ENCODE assay signal across 31 mouse cellular contexts in the genomic region with DNA sequence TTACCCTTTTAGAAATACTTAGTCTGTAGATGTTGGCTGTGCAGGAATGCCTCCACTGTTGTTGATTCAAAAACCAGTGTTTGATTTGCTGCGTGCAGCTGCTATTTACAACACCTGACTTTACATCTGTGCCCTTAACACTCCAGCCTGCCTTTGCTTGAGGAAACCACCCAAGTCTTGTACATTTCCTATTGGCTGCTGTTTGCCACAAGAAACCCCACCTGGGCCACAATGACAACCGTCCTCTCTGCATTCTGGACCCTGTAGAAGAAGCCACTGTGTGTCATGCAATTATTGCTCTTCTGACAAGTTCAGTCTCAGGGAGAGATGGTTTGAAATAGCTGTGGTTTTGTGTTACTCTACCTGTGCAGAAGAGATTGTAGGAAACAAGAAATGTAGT.
DNase-seq lines count a peak whose midpoint lies in the region; ATAC-seq lines count a peak whose summit lies in the region.
"Had no signal": no experiment of that assay in that cellular context is flagged by ENCODE, and none has a peak within 500 bp of the region (broad histone marks: within the 10 kb centered on the region; RNA-seq: fewer than 3 reads in every experiment).

No protein-coding gene starts in this region.

- H3K27me3 ChIP-seq in midbrain, embryonic 11.5 days (ENCODE audit: control insufficient read depth, insufficient read depth, low read length): no peaks in the 10 kb centered on the region
- H3K27me3 ChIP-seq in midbrain, embryonic 14.5 days (ENCODE audit: control insufficient read depth, insufficient read depth, low read length): no peaks in the 10 kb centered on the region
- H3K27me3 ChIP-seq: CH12.LX; embryonic facial prominence, embryonic 15.5 days; forebrain, embryonic 12.5 days; heart, embryonic 15.5 days; hindbrain, embryonic 15.5 days; kidney, embryonic 15.5 days; megakaryocyte, embryonic 14.5 days; midbrain, embryonic 13.5 days; neural tube, embryonic 15.5 days had no signal

- no peaks in the 10 kb centered on the region for H3K36me3 ChIP-seq in midbrain, embryonic 11.5 days (ENCODE audit: control insufficient read depth, insufficient read depth, low read length)
- no peaks in the 10 kb centered on the region for H3K36me3 ChIP-seq in midbrain, embryonic 14.5 days (ENCODE audit: control insufficient read depth, insufficient read depth, low read length)
- H3K36me3 ChIP-seq: embryonic facial prominence, embryonic 10.5 days; embryonic facial prominence, embryonic 15.5 days; forebrain, embryonic 12.5 days; heart, embryonic 10.5 days; heart, embryonic 15.5 days; hindbrain, embryonic 10.5 days; hindbrain, embryonic 15.5 days; kidney, embryonic 15.5 days; midbrain, embryonic 13.5 days; neural tube, embryonic 15.5 days had no signal

- DNase-seq in midbrain, embryonic 11.5 days (ENCODE audit: low spot score, missing footprints): peak; percentile 57
- no peak for DNase-seq in midbrain, embryonic 14.5 days
- peak; percentile 71 to 88 for DNase-seq in thymus, adult 18-20 months
- peak; percentile 80 for DNase-seq in thymus, postnatal 25 days
- no peak for DNase-seq in spleen, adult 18-20 months
- no peak for DNase-seq in left cerebral cortex, postnatal 4 days
- DNase-seq: adrenal gland, adult 8-10 months; B cell, adult 2 months; cerebellum, adult 8-10 months; cerebellum, postnatal 25 days; gastrocnemius, postnatal 10 days; kidney, adult 18-20 months; kidney, postnatal 36 days; layer of hippocampus, postnatal 36 days; liver; lung, adult 2 months; lung, postnatal 4 days; right cerebral cortex, postnatal 25 days had no signal

- H3K9ac ChIP-seq in midbrain, embryonic 11.5 days (ENCODE audit: low read length): no peak overlapping the region
- no peak overlapping the region for H3K9ac ChIP-seq in midbrain, embryonic 14.5 days (replicated peaks; ENCODE audit: low read length)
- H3K9ac ChIP-seq: embryonic facial prominence, embryonic 15.5 days; forebrain, embryonic 12.5 days; heart, embryonic 15.5 days; hindbrain, embryonic 15.5 days; kidney, embryonic 15.5 days; liver, embryonic 14.5 days; midbrain, embryonic 13.5 days; neural tube, embryonic 15.5 days had no signal

- no peak overlapping the region for H3K27ac ChIP-seq in midbrain, embryonic 11.5 days (ENCODE audit: low read depth, low read length)
- no peak overlapping the region for H3K27ac ChIP-seq in midbrain, embryonic 14.5 days (replicated peaks; ENCODE audit: low read depth, low read length)
- H3K27ac ChIP-seq: embryonic facial prominence, embryonic 10.5 days; embryonic facial prominence, embryonic 15.5 days; forebrain, embryonic 12.5 days; heart, embryonic 10.5 days; heart, embryonic 15.5 days; hindbrain, embryonic 10.5 days; hindbrain, embryonic 15.5 days; kidney, embryonic 15.5 days; liver, embryonic 14.5 days; midbrain, embryonic 13.5 days; neural tube, embryonic 15.5 days had no signal

- no peak overlapping the region for H3K4me3 ChIP-seq in midbrain, embryonic 11.5 days (ENCODE audit: low read depth, low read length)
- H3K4me3 ChIP-seq in midbrain, embryonic 14.5 days (replicated peaks; ENCODE audit: low read depth, low read length): no peak overlapping the region
- H3K4me3 ChIP-seq: embryonic facial prominence, embryonic 10.5 days; embryonic facial prominence, embryonic 15.5 days; forebrain, embryonic 12.5 days; heart, embryonic 10.5 days; heart, embryonic 15.5 days; hindbrain, embryonic 10.5 days; hindbrain, embryonic 15.5 days; kidney, embryonic 15.5 days; megakaryocyte, embryonic 14.5 days; midbrain, embryonic 13.5 days; neural tube, embryonic 15.5 days had no signal

- no peak for ATAC-seq in midbrain, embryonic 11.5 days (ENCODE audit: low FRiP score)
- ATAC-seq in midbrain, embryonic 14.5 days (ENCODE audit: low FRiP score, low TSS enrichment): no peak
- ATAC-seq: midbrain, embryonic 13.5 days had no signal

- no peaks in the 10 kb centered on the region for H3K9me3 ChIP-seq in midbrain, embryonic 11.5 days (ENCODE audit: control insufficient read depth, low read length)
- H3K9me3 ChIP-seq in midbrain, embryonic 14.5 days (ENCODE audit: control insufficient read depth, low read length): no peaks in the 10 kb centered on the region
- H3K9me3 ChIP-seq: embryonic facial prominence, embryonic 10.5 days; embryonic facial prominence, embryonic 15.5 days; forebrain, embryonic 12.5 days; heart, embryonic 10.5 days; heart, embryonic 15.5 days; hindbrain, embryonic 10.5 days; hindbrain, embryonic 15.5 days; kidney, embryonic 15.5 days; megakaryocyte, embryonic 14.5 days; midbrain, embryonic 13.5 days; neural tube, embryonic 15.5 days had no signal

- 81% methylated on average over 2 of the region's 2 CpGs for WGBS in midbrain, embryonic 11.5 days
- WGBS in midbrain, embryonic 14.5 days: 96% methylated on average over 2 of the region's 2 CpGs

- H3K4me1 ChIP-seq in midbrain, embryonic 11.5 days (ENCODE audit: control insufficient read depth, insufficient read depth, low read length): no peaks in the 10 kb centered on the region
- no peaks in the 10 kb centered on the region for H3K4me1 ChIP-seq in midbrain, embryonic 14.5 days (ENCODE audit: control insufficient read depth, insufficient read depth, low read length)
- H3K4me1 ChIP-seq: embryonic facial prominence, embryonic 10.5 days; embryonic facial prominence, embryonic 15.5 days; forebrain, embryonic 12.5 days; heart, embryonic 15.5 days; hindbrain, embryonic 10.5 days; hindbrain, embryonic 15.5 days; kidney, embryonic 15.5 days; midbrain, embryonic 13.5 days; neural tube, embryonic 15.5 days had no signal

- intact Hi-C loops in left cerebral cortex, postnatal 4 days (cut with DNase I): no loop called here

- no peak overlapping the region for H3K4me2 ChIP-seq in midbrain, embryonic 11.5 days
- H3K4me2 ChIP-seq in midbrain, embryonic 14.5 days (ENCODE audit: low read length): no peak overlapping the region
- H3K4me2 ChIP-seq: embryonic facial prominence, embryonic 15.5 days; forebrain, embryonic 12.5 days; heart, embryonic 15.5 days; hindbrain, embryonic 15.5 days; kidney, embryonic 15.5 days; midbrain, embryonic 13.5 days; neural tube, embryonic 15.5 days had no signal

Comparison
In these comparisons a context has a peak if more than half of its experiments do, and no peak if none do; other contexts are left out.
1. DNase-seq: peak in midbrain, embryonic 11.5 days (single experiment), thymus, adult 18-20 months (2 of 2) and thymus, postnatal 25 days (single experiment); none in midbrain, embryonic 14.5 days (single experiment), spleen, adult 18-20 months (0 of 2) and left cerebral cortex, postnatal 4 days (single experiment).